Mouse (Mus musculus): ENCODE measurements around the gene Plcl1.

Plcl1 gene

GRCm38 (mm10) chr1:55606405-55606804 is 200.7 kb downstream of the Plcl1 start:
- DNase-seq (ENCODE audit: low read depth, low spot score): no peak

DNA sequence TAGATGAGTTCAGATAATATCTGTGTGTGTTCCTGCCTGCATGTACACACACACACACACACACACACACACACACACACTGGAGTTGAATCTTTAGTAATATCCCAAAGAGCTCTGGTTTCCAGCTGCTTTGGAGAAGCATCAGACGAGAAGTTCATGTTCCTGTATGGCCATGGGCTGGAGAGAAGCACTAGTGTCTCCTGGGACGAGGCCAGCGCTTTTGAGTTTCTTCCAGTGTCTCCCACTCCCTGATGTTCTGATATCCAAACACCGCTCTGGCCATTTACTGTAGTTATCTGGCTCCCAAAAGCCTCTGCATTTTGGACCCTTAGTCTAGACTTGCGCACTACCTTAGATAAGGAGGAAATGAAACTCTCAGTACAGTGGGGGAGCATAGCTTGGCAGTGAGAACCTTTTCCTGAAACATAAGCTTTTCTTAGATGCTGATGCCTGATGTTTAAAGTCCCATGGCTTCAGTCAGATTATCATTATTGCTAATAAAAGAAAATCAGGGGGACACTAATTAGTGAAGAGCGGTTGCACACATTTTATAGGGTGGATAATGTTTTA is 207.1 kb downstream of the Plcl1 start:
- no peak for DNase-seq (ENCODE audit: low read depth, low spot score)

DNA sequence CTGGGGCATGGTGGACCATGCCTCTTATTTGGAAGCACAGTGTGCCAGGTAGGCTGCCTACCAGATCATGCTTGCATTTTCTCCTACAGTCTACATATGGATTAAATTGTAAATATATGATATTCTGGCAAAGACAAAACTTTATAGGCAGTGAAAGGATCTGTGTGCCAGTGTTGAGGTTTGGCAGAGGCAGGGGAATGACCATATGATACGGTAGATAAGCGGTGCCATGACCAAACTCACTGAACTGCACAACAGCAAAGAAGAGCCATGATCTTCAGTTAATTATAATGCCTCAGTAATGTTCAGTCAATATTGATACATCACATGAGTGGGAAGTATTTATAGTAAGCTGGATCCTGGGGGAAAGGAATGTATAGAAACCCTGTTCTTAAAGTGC is 212.1 kb downstream of the Plcl1 start:
- DNase-seq (ENCODE audit: low read depth, low spot score): no peak

- DNase-seq (ENCODE audit: low read depth, low spot score): no peak
Measured at GRCm38 (mm10) chr1:55618617-55619286, 213.0 kb downstream of the Plcl1 start.

DNA sequence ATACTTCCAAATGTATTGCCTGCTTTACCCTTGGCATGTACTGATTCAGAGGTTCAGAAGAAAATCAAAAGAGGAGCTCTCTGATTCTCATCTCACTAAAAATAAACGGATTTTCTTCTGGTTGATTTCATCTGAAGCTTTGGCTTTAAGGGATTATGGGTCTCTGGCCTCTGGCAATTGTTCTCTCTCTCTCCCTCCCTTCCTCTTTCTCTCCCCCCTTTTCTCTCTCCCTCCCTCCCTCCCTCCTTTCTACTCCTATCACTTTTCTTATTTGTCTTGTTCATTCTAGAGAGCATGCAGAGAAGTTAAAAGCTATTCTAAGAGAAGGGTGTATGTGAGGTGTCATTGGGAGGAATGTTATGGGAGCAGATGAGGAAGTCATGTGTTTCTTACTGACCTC is 225.8 kb downstream of the Plcl1 start:
- no peak for DNase-seq (ENCODE audit: low read depth, low spot score)

GRCm38 (mm10) chr1:55632024-55632423 is 226.3 kb downstream of the Plcl1 start:
- no peak for DNase-seq (ENCODE audit: low read depth, low spot score)

GRCm38 (mm10) chr1:55633326-55633725 is 227.6 kb downstream of the Plcl1 start:
- no peak for DNase-seq (ENCODE audit: low read depth, low spot score)

DNA sequence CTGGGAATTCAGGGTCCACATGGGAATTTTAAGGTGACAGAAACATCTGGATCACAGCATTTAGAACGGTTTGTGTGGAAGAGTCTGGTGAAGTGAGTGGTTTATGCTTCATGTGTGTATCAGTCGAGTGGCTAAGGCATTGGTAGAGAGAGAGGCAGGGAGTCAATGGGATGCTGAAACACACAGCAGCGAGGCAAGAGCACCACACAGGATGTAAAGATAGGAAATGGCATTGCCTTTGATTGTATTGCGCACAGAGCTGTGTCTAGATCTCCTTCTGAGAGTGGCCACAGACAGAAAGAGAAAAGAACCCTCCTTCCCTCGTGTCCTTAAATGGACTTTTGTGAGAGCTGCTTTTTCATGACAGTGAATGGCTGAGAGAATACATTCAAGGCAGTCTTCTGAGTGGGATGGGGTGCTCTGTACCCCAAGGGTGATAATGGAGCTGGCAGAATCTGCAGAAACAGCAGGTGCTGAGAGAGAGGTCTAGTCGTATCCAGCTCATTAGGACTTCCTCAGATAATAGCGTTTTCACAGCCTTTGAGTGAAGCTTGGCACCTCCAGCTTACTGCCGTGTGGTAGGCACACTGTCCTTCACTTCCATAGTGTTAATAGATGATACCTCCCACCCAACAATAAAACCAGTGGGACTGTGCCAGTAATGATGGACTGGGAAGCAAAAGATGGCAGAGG is 253.9 kb downstream of the Plcl1 start:
- DNase-seq (ENCODE audit: low read depth, low spot score): no peak

- no peak for DNase-seq (ENCODE audit: low read depth, low spot score)
Measured at GRCm38 (mm10) chr1:55661381-55661780, 255.7 kb downstream of the Plcl1 start.

- no peak for DNase-seq (ENCODE audit: low read depth, low spot score)
Measured at GRCm38 (mm10) chr1:55665137-55665827, 259.6 kb downstream of the Plcl1 start.

- no peak for DNase-seq (ENCODE audit: low read depth, low spot score)
Measured at GRCm38 (mm10) chr1:55665828-55666673, 260.3 kb downstream of the Plcl1 start.

DNA sequence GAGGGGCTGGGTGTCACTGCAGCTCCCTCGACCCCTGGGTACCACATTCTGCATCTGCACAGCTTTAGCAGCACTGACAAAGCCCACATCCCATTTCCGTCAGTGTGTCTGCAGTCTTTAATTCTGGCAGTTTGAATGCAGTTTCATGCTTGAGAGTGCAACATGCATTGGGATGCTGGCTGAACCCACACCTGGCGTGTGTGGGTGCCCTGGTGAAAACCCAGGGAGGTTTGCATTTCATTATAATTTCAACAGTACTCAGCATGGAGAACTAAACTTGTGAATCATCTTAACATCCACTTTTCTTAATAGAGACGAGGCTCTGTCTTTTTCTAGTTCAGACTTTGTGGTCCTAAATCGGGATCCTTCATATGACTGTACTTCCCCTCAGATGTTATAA is 261.1 kb downstream of the Plcl1 start:
- no peak for DNase-seq (ENCODE audit: low read depth, low spot score)

DNA sequence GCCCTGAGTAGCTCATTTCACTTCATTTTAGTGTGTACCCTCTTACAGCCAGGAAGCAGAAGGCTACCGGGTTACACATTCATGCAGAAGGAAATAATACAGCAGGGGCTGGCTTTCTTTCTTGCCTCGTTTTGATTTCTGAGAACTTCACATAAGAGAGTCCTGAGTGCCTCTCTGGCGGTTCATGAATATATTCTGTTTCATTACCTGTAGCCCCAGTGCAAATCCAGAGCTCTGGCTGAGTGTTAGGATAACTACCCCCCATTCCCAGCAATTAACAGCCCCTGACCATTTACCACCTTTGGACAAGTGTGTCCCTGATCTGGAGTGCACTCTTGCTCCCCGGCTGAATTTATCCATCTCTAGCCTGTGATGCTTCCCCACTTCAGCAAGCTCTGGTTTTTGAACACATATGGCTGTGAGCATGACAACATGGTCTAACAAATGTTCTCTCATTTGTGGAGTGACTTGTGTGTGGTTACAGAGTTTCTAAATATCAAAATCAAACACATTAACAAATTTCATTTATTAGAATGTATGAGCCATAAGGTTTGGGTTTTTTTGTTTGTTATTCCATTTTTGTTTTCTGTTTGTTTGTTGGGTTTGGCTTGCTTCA is 263.0 kb downstream of the Plcl1 start:
- DNase-seq (ENCODE audit: low read depth, low spot score): no peak

DNA sequence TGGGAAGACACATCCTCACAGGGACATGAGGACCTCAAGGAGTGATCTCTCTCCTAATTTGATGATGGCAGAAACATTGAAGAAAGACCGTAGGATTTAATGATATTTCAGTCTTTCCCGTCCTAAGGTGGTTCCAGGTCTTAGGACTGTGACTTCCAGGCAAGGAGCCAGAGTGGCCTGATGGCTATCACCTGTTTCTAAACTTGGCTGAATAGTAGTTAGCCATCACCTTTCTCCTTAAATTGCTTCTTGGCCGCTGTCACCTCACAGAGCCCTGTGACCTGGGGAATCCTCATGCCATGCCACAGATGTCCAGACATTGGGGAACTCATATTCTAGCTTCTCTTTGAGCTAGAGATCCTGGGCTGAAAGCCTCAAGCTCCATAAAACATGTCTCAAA is 277.0 kb downstream of the Plcl1 start:
- DNase-seq (ENCODE audit: low read depth, low spot score): no peak

GRCm38 (mm10) chr1:55686261-55686660 is 280.5 kb downstream of the Plcl1 start:
- DNase-seq (ENCODE audit: low read depth, low spot score): no peak

DNA sequence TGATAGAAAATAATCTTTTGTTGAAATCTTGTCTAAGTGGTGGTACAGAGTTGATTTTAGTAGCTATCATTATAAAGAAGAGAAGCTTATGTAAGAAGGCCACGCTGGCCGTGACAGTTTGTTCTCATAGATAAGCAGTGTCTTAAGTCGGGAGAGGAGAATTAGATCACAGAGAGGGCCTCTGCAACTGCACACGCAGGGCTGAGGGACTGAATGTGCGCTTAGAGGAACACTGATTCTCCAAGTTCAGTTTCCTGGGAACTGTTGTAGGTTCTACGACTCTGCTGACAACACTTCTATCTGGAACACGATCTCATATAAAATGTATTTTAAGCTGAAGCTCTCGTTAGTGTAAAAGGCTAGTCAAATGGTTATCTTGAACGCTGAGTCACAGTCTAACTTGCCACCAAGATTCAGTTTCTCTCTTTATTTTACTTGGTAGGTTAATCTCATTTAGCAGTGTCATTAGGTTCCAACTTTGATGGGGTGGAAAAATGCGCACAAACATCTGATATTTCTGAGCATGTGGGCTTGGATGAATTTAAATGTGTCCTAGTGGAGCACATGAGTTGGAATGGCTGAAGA is 288.0 kb downstream of the Plcl1 start:
- no peak for DNase-seq (ENCODE audit: low read depth, low spot score)

- no peak for DNase-seq (ENCODE audit: low read depth, low spot score)
Measured at GRCm38 (mm10) chr1:55696206-55696605, 290.5 kb downstream of the Plcl1 start.

GRCm38 (mm10) chr1:55699393-55699970 is 293.8 kb downstream of the Plcl1 start:
- no peak for DNase-seq (ENCODE audit: low read depth, low spot score)

DNA sequence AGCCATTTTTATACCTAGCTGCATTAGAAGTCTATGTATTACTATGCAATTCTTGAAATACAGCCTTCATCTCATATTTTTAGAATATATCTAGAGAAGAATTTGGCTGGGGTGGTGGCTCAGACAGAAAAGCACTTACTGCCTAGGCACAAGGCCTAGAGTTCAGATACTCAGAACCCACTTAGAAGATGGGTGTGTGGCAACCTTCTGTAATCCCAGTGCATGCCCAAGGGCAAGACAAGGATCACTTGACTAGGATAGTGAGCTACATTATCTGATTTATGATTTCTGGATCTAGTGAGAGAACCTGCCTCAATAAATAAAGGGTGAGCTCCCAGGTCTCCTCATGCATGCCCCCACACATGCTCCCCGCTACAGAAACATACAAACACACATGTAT is 294.3 kb downstream of the Plcl1 start:
- DNase-seq (ENCODE audit: low read depth, low spot score): no peak

DNA sequence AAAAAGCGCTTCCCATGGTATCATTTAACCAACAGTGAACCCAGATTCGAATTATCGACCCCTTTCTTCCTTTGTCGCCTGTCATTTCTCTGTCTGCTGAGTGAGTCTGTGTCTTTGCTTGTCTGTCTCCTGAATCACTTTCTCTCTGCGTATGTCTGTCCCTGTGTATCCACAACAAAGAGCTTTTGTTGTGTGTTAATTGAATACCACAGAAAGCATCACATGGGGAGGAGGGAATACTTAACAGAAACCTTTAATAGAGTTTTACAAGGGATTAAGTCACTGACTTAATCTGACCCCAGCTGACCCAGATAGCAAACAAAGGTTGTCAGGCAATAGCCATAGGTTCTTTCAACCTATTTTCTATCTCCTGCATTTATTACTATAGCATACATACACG is 295.0 kb downstream of the Plcl1 start:
- DNase-seq (ENCODE audit: low read depth, low spot score): no peak

Measured in ES-CJ7 (cell line).